Mouse (Mus musculus): ENCODE results near the gene Asic2.

GRCm38 (mm10) chr11:81972044-81972443 lies 3.8 kb upstream of the Asic2 start:
- TF ChIP-seq USF1 (IDR thresholded peaks at IDR 0.05; ENCODE audit: low read depth, low read length) (no peak), GABPA (IDR thresholded peaks at IDR 0.05; ENCODE audit: low read depth, low read length) (no peak), MAX (IDR thresholded peaks at IDR 0.05; ENCODE audit: low read length) (no peak), CTCF (IDR thresholded peaks at IDR 0.05 in 2 of 3, conservative IDR thresholded peaks at IDR 0.05 in 1 of 3; ENCODE audit: control insufficient read depth in 1 of 3, insufficient read depth in 1 of 3, low read depth in 2 of 3, low read length in 3 of 3, poor library complexity in 1 of 3, severe bottlenecking in 1 of 3) (peak in 1 of 3 experiments; percentile 4; a peak in 1 of 6 replicates), GATA1 (IDR thresholded peaks at IDR 0.05; ENCODE audit: low read depth, low read length) (no peak), EP300 (IDR thresholded peaks at IDR 0.05; ENCODE audit: low read depth in 1 of 2, low read length in 2 of 2) (no peak), CHD1 (IDR thresholded peaks at IDR 0.05; ENCODE audit: low read depth, low read length) (no peak), NELFE (IDR thresholded peaks at IDR 0.05; ENCODE audit: low read depth, low read length) (no peak), POLR2AphosphoS5 (IDR thresholded peaks at IDR 0.05; ENCODE audit: borderline replicate concordance, low read depth, low read length) (no peak), UBTF (IDR thresholded peaks at IDR 0.05; ENCODE audit: borderline replicate concordance, insufficient read depth, low read depth, low read length) (no peak), ZNF384 (IDR thresholded peaks at IDR 0.05; ENCODE audit: low read depth, low read length) (no peak)
